Comparison of ENCODE assay signal across 25 mouse cellular contexts in the genomic region with DNA sequence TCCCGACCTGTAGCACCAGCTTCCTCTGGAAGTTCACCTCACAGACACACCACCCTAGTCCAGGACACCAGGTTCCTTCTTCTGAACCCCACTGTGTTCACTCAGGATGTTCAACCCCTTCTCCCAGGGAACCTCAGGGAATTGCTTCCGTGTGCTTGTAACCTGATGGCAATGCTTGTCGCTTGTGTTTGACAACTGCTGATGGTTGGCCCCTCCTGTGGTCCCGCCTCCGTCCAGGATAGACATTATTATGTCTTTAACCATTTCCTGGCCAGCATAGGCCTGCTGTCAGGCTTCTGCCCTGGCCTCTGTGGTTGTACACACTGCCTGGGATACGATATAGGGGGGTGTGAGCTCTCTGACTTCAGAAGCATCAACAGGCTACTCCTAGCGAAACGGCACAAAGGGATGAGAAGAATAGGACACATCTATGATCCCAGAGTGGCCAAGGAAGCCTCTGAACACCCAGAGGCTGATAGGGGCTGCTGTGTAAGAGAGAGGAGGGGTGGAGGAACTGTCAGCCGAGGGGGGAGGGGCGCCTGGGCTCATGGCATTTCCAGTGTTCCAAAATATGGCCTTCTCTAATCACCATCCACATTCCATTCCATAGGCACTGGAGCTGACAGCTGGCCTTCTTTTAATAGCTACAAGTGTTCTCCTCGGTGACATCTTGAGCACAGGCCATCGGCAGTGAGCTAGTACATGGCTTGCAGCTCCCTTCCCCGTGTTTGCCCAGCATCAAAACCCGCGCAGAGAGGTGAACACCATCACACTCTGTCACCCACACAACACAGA. TPM values are rescaled to one million over a fixed set of nuclear protein-coding genes. Genes with fewer than 3 reads are reported as not detected.
DNase-seq lines count a peak whose midpoint lies in the region; ATAC-seq lines count a peak whose summit lies in the region.
"Had no signal": no experiment of that assay in that cellular context is flagged by ENCODE, and none has a peak within 500 bp of the region (broad histone marks: within the 10 kb centered on the region; RNA-seq: fewer than 3 reads in every experiment).

No protein-coding gene starts in this region.

- peak overlapping the region; percentile 94 for H3K27ac ChIP-seq in heart, embryonic 10.5 days
- H3K27ac ChIP-seq in embryonic facial prominence, embryonic 14.5 days (replicated peaks; ENCODE audit: low read depth, low read length), result no peak overlapping the region
- H3K27ac ChIP-seq: embryonic facial prominence, embryonic 15.5 days; hindbrain, embryonic 15.5 days; liver, embryonic 13.5 days; neural tube, embryonic 12.5 days had no signal

- intact Hi-C loops in heart, postnatal 25 days (cut with DNase I), result no loop called here

- H3K9ac ChIP-seq in embryonic facial prominence, embryonic 14.5 days (ENCODE audit: low read depth, low read length), result no peak overlapping the region
- H3K9ac ChIP-seq: embryonic facial prominence, embryonic 15.5 days; hindbrain, embryonic 15.5 days; liver, embryonic 13.5 days; neural tube, embryonic 12.5 days had no signal

- no peaks in the 10 kb centered on the region for H3K36me3 ChIP-seq in heart, embryonic 10.5 days
- no peaks in the 10 kb centered on the region for H3K36me3 ChIP-seq in embryonic facial prominence, embryonic 14.5 days (ENCODE audit: control insufficient read depth, insufficient read depth, low read length)
- H3K36me3 ChIP-seq: embryonic facial prominence, embryonic 15.5 days; hindbrain, embryonic 15.5 days; liver, embryonic 13.5 days; neural tube, embryonic 12.5 days had no signal

- peak; percentile 91 for DNase-seq in heart, embryonic 10.5 days (ENCODE audit: low spot score)
- DNase-seq in heart, postnatal 25 days (ENCODE audit: low spot score), result no peak
- DNase-seq in R1 (ENCODE audit: low read depth, low spot score), result peak; percentile 59
- peak; percentile 66 for DNase-seq in embryonic facial prominence, embryonic 14.5 days (ENCODE audit: low spot score)
- peak; percentile 83 for DNase-seq in heart, postnatal 4 days
- no peak for DNase-seq in thymus, postnatal 4 days
- DNase-seq in kidney, postnatal 14 days, result no peak
- DNase-seq: adrenal gland, postnatal 25 days; cerebellum, adult 8-10 months; kidney, postnatal 25 days; right cerebral cortex, postnatal 4 days had no signal

- ATAC-seq in embryonic facial prominence, embryonic 14.5 days (ENCODE audit: low read depth), result peak; percentile 27; the same call in 1 of the 2 replicates
- ATAC-seq: intestine, postnatal 0 days had no signal

- H3K4me3 ChIP-seq in heart, embryonic 10.5 days, result peak overlapping the region; percentile 34
- no peak overlapping the region for H3K4me3 ChIP-seq in embryonic facial prominence, embryonic 14.5 days (ENCODE audit: low read depth, low read length)
- H3K4me3 ChIP-seq: embryonic facial prominence, embryonic 15.5 days; hindbrain, embryonic 15.5 days; liver, embryonic 13.5 days; neural tube, embryonic 12.5 days had no signal

- 41% methylated on average over 15 of the region's 15 CpGs for WGBS in heart, embryonic 10.5 days
- 51% methylated on average over 15 of the region's 15 CpGs for WGBS in embryonic facial prominence, embryonic 14.5 days

- no peaks in the 10 kb centered on the region for H3K9me3 ChIP-seq in heart, embryonic 10.5 days
- H3K9me3 ChIP-seq in embryonic facial prominence, embryonic 14.5 days (ENCODE audit: control insufficient read depth, low read length), result no peaks in the 10 kb centered on the region
- H3K9me3 ChIP-seq: embryonic facial prominence, embryonic 15.5 days; hindbrain, embryonic 15.5 days; liver, embryonic 13.5 days; neural tube, embryonic 12.5 days had no signal

- peaks cover 85% of the 10 kb centered on the region for H3K4me1 ChIP-seq in heart, embryonic 10.5 days
- H3K4me1 ChIP-seq in embryonic facial prominence, embryonic 14.5 days (ENCODE audit: control insufficient read depth, insufficient read depth, low read length), result 0 out of 2 replicates have a peak, but pooled peaks cover 5% of the 10 kb centered on the region
- H3K4me1 ChIP-seq: embryonic facial prominence, embryonic 15.5 days; hindbrain, embryonic 15.5 days; liver, embryonic 13.5 days; neural tube, embryonic 12.5 days had no signal

- no peak overlapping the region for H3K4me2 ChIP-seq in embryonic facial prominence, embryonic 14.5 days (ENCODE audit: low read depth, low read length)
- H3K4me2 ChIP-seq: embryonic facial prominence, embryonic 15.5 days; liver, embryonic 13.5 days; neural tube, embryonic 12.5 days had no signal

- no peaks in the 10 kb centered on the region for H3K27me3 ChIP-seq in heart, embryonic 10.5 days (ENCODE audit: insufficient read depth, poor library complexity, severe bottlenecking)
- no peaks in the 10 kb centered on the region for H3K27me3 ChIP-seq in embryonic facial prominence, embryonic 14.5 days (replicated peaks; ENCODE audit: control insufficient read depth, insufficient read depth, low read length)
- H3K27me3 ChIP-seq: embryonic facial prominence, embryonic 15.5 days; hindbrain, embryonic 15.5 days; neural tube, embryonic 12.5 days had no signal

RNA-seq across cellular contexts. Expression of a gene that starts 3.5 kb away (rescaled TPM):
- polyA plus RNA-seq in heart, embryonic 10.5 days (2016; fragmentation: Nextera tagmentation; extraction: Ambion mirVana), result 136 and 219 TPM in 2 replicates
- 1,000 to 10,000 TPM; 1,007 to 1,096 TPM for total RNA-seq in heart, postnatal 25 days (2021)
- polyA plus RNA-seq in embryonic facial prominence, embryonic 14.5 days (2014; fragmentation: Nextera tagmentation; extraction: Ambion mirVana), result 58.3 and 86.4 TPM in 2 replicates
- total RNA-seq in heart, postnatal 4 days (2021), result 100 to 1,000 TPM; 709 to 766 TPM
- total RNA-seq: granulocyte monocyte progenitor cell, adult 5-6 weeks; megakaryocyte-erythroid progenitor cell, adult 5-6 weeks; MEL had no signal
- polyA plus RNA-seq: forebrain, embryonic 11.5 days had no signal

RNA-seq across cellular contexts. Expression of a gene that starts 8.0 kb away (rescaled TPM):
- polyA plus RNA-seq in heart, embryonic 10.5 days (2016; fragmentation: Nextera tagmentation; extraction: Ambion mirVana), result 4.1 and 5.9 TPM in 2 replicates
- total RNA-seq in heart, postnatal 25 days (2021), result 1 to 10 TPM; 2.6 to 2.9 TPM
- polyA plus RNA-seq in embryonic facial prominence, embryonic 14.5 days (2014; fragmentation: Nextera tagmentation; extraction: Ambion mirVana), result 0.77 and 1.00 TPM in 2 replicates
- 1 to 10 TPM; 2.9 to 4.8 TPM for total RNA-seq in heart, postnatal 4 days (2021)
- total RNA-seq: adrenal gland, postnatal 25 days; granulocyte monocyte progenitor cell, adult 5-6 weeks; layer of hippocampus, postnatal 14 days; left cerebral cortex, postnatal 25 days; megakaryocyte-erythroid progenitor cell, adult 5-6 weeks; MEL; midbrain, postnatal 0 days had no signal
- polyA plus RNA-seq: cortical plate, adult 2 months; hindbrain, embryonic 15.5 days; liver, embryonic 13.5 days; neural tube, embryonic 12.5 days; urinary bladder, adult 2 months had no signal

Comparison
In these comparisons a context has a peak if more than half of its experiments do, and no peak if none do; other contexts are left out.
1. DNase-seq: peak in heart, embryonic 10.5 days (single experiment), R1 (single experiment), embryonic facial prominence, embryonic 14.5 days (single experiment) and heart, postnatal 4 days (single experiment); none in heart, postnatal 25 days (single experiment), thymus, postnatal 4 days (single experiment) and kidney, postnatal 14 days (single experiment).